ENCODE assay signal across 9 mouse cellular contexts in the genomic region with DNA sequence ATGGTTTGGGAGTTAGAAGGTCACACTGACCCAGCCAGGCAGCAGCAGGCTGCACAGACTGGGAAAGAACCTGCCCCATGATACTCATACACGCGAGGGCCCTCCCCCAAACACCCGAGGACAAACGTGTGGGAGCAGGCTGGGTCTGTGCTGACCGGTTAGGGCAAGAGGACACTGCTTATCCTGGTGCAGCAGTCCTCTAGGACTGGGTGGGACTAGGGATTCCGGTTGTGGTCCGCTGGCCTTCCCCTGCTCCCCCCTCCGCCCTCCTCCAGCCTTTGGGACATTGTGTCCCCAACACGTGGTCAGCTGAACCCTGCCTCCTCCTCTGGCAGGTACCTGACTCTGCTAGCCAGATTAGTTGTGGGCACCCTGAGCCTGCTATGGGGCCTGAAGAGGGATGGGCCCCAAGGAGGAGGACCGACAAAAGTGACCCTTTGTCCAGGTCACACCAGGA. TPM values are rescaled to one million over a fixed set of nuclear protein-coding genes. Genes with fewer than 3 reads are reported as not detected.
DNase-seq lines count a peak whose midpoint lies in the region; ATAC-seq lines count a peak whose summit lies in the region.
"Had no signal": no experiment of that assay in that cellular context is flagged by ENCODE, and none has a peak within 500 bp of the region (broad histone marks: within the 10 kb centered on the region; RNA-seq: fewer than 3 reads in every experiment).

No protein-coding gene starts in this region.

- no peak for DNase-seq in lung, postnatal 14 days
- DNase-seq in heart, embryonic 10.5 days (ENCODE audit: low spot score), result no peak
- DNase-seq in kidney, adult 9 months, result peak; percentile 97
- DNase-seq in lung, postnatal 10 days, result peak; percentile 20
- DNase-seq in embryo, embryonic 9.5 days (ENCODE audit: extremely low spot score), result no peak
- no peak for DNase-seq in gastrocnemius, postnatal 10 days

- H3K27ac ChIP-seq in lung, embryonic 16.5 days (ENCODE audit: low read length), result no peak overlapping the region
- H3K27ac ChIP-seq in heart, embryonic 10.5 days, result peak overlapping the region; percentile 64

- H3K27me3 ChIP-seq in lung, embryonic 16.5 days (ENCODE audit: control insufficient read depth, insufficient read depth, low read depth, low read length), result no peaks in the 10 kb centered on the region
- H3K27me3 ChIP-seq in heart, embryonic 10.5 days (ENCODE audit: insufficient read depth, poor library complexity, severe bottlenecking), result peaks cover 12% of the 10 kb centered on the region; the same call in 1 of the 2 replicates
- H3K27me3 ChIP-seq: Patski had no signal

- 33% methylated on average over 10 of the region's 10 CpGs for WGBS in lung, embryonic 16.5 days
- 25% methylated on average over 10 of the region's 10 CpGs for WGBS in heart, embryonic 10.5 days

- H3K4me2 ChIP-seq in lung, embryonic 16.5 days (ENCODE audit: low read depth, low read length), result no peak overlapping the region

- no peak overlapping the region; the same call in 1 of the 2 replicates for H3K9ac ChIP-seq in lung, embryonic 16.5 days (ENCODE audit: low read length)

- H3K36me3 ChIP-seq in lung, embryonic 16.5 days (ENCODE audit: control insufficient read depth, insufficient read depth, low read length), result no peaks in the 10 kb centered on the region
- no peaks in the 10 kb centered on the region for H3K36me3 ChIP-seq in heart, embryonic 10.5 days

- peaks cover 3% of the 10 kb centered on the region for H3K4me1 ChIP-seq in lung, embryonic 16.5 days (replicated peaks; ENCODE audit: control insufficient read depth, insufficient read depth, low read length)
- peaks cover 17% of the 10 kb centered on the region for H3K4me1 ChIP-seq in heart, embryonic 10.5 days

- no peaks in the 10 kb centered on the region for H3K9me3 ChIP-seq in lung, embryonic 16.5 days (ENCODE audit: control insufficient read depth, low read length)
- H3K9me3 ChIP-seq in heart, embryonic 10.5 days, result no peaks in the 10 kb centered on the region

- H3K4me3 ChIP-seq in lung, embryonic 16.5 days (ENCODE audit: low read length), result no peak overlapping the region
- H3K4me3 ChIP-seq in heart, embryonic 10.5 days, result peak overlapping the region; percentile 43

- peak; percentile 60 for ATAC-seq in lung, embryonic 16.5 days (ENCODE audit: low read depth)
- no peak for ATAC-seq in granulocyte monocyte progenitor cell, adult 5-6 weeks (replicated peaks; ENCODE audit: poor library complexity, severe bottlenecking)

RNA-seq across cellular contexts. Expression of a gene that starts 13.7 kb away (rescaled TPM):
- 64.1 and 68.0 TPM in 2 replicates for polyA plus RNA-seq in lung, embryonic 16.5 days (2015; fragmentation: Nextera tagmentation; extraction: Ambion mirVana)
- 68.1 and 73.7 TPM in 2 replicates for polyA plus RNA-seq in heart, embryonic 10.5 days (2016; fragmentation: Nextera tagmentation; extraction: Ambion mirVana)
- 13.8 and 14.6 TPM in 2 replicates for total RNA-seq in granulocyte monocyte progenitor cell, adult 5-6 weeks (2014; fragmentation: Nextera tagmentation)
- total RNA-seq in granulocyte monocyte progenitor cell, adult 5-6 weeks (2017), result 13.0 and 21.3 TPM in 2 replicates
- 10 to 100 TPM; 14.8 to 19.4 TPM for total RNA-seq in gastrocnemius, postnatal 10 days (2021)

RNA-seq across cellular contexts. Expression of a gene that starts 56.2 kb away (rescaled TPM):
- 99.5 and 110 TPM in 2 replicates for polyA plus RNA-seq in lung, embryonic 16.5 days (2015; fragmentation: Nextera tagmentation; extraction: Ambion mirVana)
- 98.6 and 126 TPM in 2 replicates for polyA plus RNA-seq in heart, embryonic 10.5 days (2016; fragmentation: Nextera tagmentation; extraction: Ambion mirVana)
- total RNA-seq in granulocyte monocyte progenitor cell, adult 5-6 weeks (2014; fragmentation: Nextera tagmentation), result 72.9 and 76.0 TPM in 2 replicates
- 138 and 139 TPM in 2 replicates for total RNA-seq in granulocyte monocyte progenitor cell, adult 5-6 weeks (2017)
- total RNA-seq in gastrocnemius, postnatal 10 days (2021), result 10 to 100 TPM in 1 of 2 experiments, 1 to 10 TPM in 1; 9.4 to 13.6 TPM

RNA-seq across cellular contexts. Expression of a gene that starts 56.5 kb away (rescaled TPM):
- polyA plus RNA-seq in lung, embryonic 16.5 days (2015; fragmentation: Nextera tagmentation; extraction: Ambion mirVana), result 13.5 and 14.4 TPM in 2 replicates
- polyA plus RNA-seq in heart, embryonic 10.5 days (2016; fragmentation: Nextera tagmentation; extraction: Ambion mirVana), result 14.6 and 15.2 TPM in 2 replicates
- total RNA-seq in granulocyte monocyte progenitor cell, adult 5-6 weeks (2014; fragmentation: Nextera tagmentation), result 12.9 and 14.2 TPM in 2 replicates
- total RNA-seq in granulocyte monocyte progenitor cell, adult 5-6 weeks (2017), result 3.5 and 11.6 TPM in 2 replicates
- total RNA-seq in gastrocnemius, postnatal 10 days (2021), result 1 to 10 TPM; 5.7 to 6.5 TPM

Comparison
In these comparisons a context has a peak if more than half of its experiments do, and no peak if none do; other contexts are left out.
1. DNase-seq: peak in kidney, adult 9 months (single experiment) and lung, postnatal 10 days (single experiment); none in lung, postnatal 14 days (single experiment), heart, embryonic 10.5 days (single experiment), embryo, embryonic 9.5 days (single experiment) and gastrocnemius, postnatal 10 days (single experiment).
2. RNA of a gene that starts 56.2 kb away (total RNA-seq): 72.9 to 139 TPM in granulocyte monocyte progenitor cell, adult 5-6 weeks; 9.4 to 13.6 TPM in gastrocnemius, postnatal 10 days; every median in the first group is over 4 times any median in the second.